Mouse (Mus musculus) C2C12 (cell line): Measurements from ENCODE around the gene Plekhm1.

Experiments
- CEBPB ChIP-seq: IDR thresholded peaks from one replicate; pipeline ENCODE4 v1.6.1; 2011; ENCODE audit warnings: low read depth, mild to moderate bottlenecking, control low read depth, moderate library complexity
- CTCF ChIP-seq: IDR thresholded peaks from one replicate; pipeline ENCODE4 v1.5.1; 2011; ENCODE audit not compliant: control insufficient read depth, insufficient read depth, insufficient read length
- FOSL1 ChIP-seq: IDR thresholded peaks from one replicate; pipeline ENCODE4 v1.8.0; 2011; ENCODE audit warnings: mild to moderate bottlenecking, low read length; ENCODE audit not compliant: poor library complexity, insufficient read depth, severe bottlenecking
- MAX ChIP-seq: IDR thresholded peaks from one replicate; pipeline ENCODE4 v1.6.1; 2011; ENCODE audit warnings: mild to moderate bottlenecking, control low read depth
- MYOD1 ChIP-seq: IDR thresholded peaks from one replicate; pipeline ENCODE4 v1.6.1; 2011; ENCODE audit warnings: low read depth; ENCODE audit not compliant: control insufficient read depth, insufficient read length
- MYOG ChIP-seq: IDR thresholded peaks from one replicate; pipeline ENCODE4 v1.6.1; 2011; ENCODE audit not compliant: control insufficient read depth, insufficient read length; ENCODE audit errors: extremely low read depth
- USF1 ChIP-seq: IDR thresholded peaks from one replicate; pipeline ENCODE4 v1.6.1; 2011; ENCODE audit warnings: low read depth, mild to moderate bottlenecking, control low read depth, moderate library complexity

DNA sequence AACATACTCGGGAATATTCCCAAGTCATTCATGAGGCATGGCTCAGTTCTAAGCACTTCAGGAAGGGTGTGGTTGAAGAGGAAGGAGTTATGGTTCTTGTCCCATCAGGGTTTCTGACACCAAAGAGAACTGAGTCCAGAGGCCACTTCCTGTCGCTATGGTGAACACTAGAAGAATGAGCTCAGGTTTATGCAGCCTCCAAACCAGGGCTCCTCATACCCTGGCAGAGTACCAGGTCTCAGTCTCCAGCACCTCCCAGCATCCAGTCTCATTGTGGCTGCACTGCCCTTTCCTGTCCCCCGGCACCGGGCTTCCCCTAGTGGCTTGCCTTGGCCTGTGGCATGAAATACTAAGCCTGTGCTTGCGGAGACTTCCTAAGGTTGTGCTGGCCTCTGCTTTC lies 6.7 kb upstream of the Plekhm1 start:
- no peak for TF ChIP-seq MAX
- no peak for TF ChIP-seq CTCF
- no peak for TF ChIP-seq MYOG
- no peak for TF ChIP-seq MYOD1
- TF ChIP-seq USF1, result no peak
- no peak for TF ChIP-seq CEBPB
- no peak for TF ChIP-seq FOSL1
